Mouse (Mus musculus) ovary, adult 2 months (tissue): ENCODE data around the gene Ccdc170. TPM values are rescaled to one million over a fixed set of nuclear protein-coding genes. Genes with fewer than 3 reads are reported as not detected.

Experiments
- polyA plus RNA-seq: library from polyadenylated mRNA; depleted of rRNA; stranded (reverse); fragments of >200 nt; gene quantifications from 2 replicates; pipeline ENCODE4 v1.2.3, GENCODE M21; 2012; rRNA removed

The Ccdc170 gene
- polyA plus RNA-seq = 0.83 and 0.96 TPM in 2 replicates

DNA sequence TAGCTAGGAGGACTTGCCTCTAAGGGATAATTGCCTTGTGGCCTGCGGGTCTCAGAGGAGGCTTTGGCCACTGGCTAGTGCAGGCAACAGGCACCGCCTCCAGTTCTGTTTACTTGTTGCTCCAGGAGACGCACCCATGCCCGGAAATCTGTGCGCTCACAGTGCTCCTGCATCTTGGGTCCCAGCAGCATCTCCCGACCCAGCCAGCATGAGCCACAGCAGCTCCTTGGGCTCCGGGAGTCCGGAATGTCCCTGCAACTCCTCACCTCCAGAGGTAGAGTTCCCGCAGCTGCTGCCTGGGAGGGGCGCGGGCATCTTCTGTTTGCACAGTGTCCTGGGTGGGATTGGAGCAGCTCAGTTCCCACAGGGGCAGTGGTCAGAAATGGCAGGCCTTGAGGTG lies at the start of gene Ccdc170:
Gene Ccdc170, plus strand, starts transcription at position 148 of the 400 bp plus-strand sequence.

DNA sequence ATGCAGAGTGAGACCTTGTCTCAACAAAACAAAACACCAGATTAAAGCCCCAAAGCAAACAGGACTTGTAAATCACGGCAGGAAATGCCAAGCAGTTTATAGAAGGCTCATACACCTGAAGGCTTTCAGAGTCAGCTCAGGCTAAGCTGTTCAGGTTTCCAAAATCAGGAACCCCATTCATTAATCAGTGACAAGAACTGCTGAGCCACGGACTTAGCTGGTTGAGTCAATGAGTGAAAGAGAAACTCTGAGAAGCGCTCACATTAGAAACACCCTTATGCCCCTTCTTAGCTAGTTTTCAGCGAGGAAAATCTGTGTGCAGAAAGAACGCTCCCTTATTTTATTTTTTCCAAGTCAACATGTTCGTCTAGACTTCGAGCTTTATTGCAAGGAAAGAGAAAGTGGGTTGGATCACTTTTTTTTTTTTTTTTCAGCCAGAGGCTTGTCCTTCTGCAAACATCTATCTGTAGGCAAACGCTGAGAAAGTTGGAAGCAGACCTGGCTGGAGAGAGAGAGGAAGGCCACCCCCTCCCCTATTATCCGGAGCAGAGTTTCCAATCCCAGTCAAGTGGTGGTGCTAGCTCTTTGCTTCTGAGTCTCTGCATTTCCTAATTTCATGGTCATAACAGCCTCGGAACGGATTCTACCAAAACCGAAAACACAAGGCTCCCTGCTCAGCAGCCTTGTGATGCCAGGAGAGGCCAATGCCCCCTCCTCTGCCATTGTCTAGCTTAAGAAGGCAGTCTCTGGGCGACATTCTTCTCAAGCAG lies 129.3 kb downstream of the Ccdc170 start, which contains the start of gene Esr1:
Gene Esr1, plus strand, starts transcription at position 208 of the 770 bp plus-strand sequence.

Other genes with a start within 250 kb of the Ccdc170 start
- 5.2 and 5.7 TPM in 2 replicates for gene Akap12, start 216.1 kb upstream of the Ccdc170 start, polyA plus RNA-seq
- 10.0 and 10.6 TPM in 2 replicates for gene Zbtb2, start 94.4 kb upstream of the Ccdc170 start, polyA plus RNA-seq
- 27.9 and 36.6 TPM in 2 replicates for gene Rmnd1, start 50.1 kb upstream of the Ccdc170 start, polyA plus RNA-seq
- gene Armt1, start 50.0 kb upstream of the Ccdc170 start, polyA plus RNA-seq = 4.7 and 5.9 TPM in 2 replicates
- 92.2 and 103 TPM in 2 replicates for gene Esr1, start 129.1 kb downstream of the Ccdc170 start, polyA plus RNA-seq